Mouse (Mus musculus) G1E-ER4 (cell line): Measurements from ENCODE around the gene Ncbp1. TPM values are rescaled to one million over a fixed set of nuclear protein-coding genes. Genes with fewer than 3 reads are reported as not detected.

Experiments used
- GATA1 ChIP-seq: IDR thresholded peaks from one replicate; pipeline ENCODE4 v1.8.0; 2012; ENCODE audit warnings: low read length, inconsistent platforms
- polyA plus RNA-seq: library from polyadenylated mRNA; stranded (reverse); fragments of >175 nt; gene quantifications from 2 replicates; pipeline ENCODE4 v1.2.3, GENCODE M21; 2012

The Ncbp1 gene
- polyA plus RNA-seq, 1 experiment, result 15.7 TPM

DNA sequence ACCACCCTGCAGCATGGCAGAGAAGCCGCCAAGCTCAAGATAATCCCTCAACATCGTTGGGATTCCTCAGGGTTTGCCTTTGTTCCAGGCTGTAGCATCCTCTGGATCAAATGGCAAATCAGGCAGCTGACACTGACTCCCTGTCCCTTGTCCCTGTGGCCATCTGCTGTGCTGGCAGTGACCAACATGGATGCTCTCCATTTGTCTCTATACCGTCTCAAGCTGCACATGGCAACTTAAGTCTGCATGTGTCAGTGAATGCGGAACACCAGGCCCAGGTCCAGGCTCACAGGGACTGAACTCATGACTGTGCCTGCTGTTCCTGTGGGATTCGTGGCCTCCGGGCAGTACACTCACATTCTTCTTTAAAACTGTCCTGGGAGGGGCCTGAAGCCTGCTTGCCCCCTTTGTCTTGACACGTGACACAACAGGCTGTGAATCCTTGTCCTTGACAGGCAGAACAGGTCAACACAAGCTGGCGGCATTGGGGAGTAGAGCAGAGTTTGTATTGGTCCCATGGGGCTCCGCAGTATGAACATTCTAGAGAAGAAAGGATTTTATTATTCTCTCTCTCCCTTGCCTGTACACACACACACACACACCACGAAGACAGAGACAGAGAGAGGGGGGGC lies 21.8 kb upstream of the Ncbp1 start:
- TF ChIP-seq GATA1, result no peak

DNA sequence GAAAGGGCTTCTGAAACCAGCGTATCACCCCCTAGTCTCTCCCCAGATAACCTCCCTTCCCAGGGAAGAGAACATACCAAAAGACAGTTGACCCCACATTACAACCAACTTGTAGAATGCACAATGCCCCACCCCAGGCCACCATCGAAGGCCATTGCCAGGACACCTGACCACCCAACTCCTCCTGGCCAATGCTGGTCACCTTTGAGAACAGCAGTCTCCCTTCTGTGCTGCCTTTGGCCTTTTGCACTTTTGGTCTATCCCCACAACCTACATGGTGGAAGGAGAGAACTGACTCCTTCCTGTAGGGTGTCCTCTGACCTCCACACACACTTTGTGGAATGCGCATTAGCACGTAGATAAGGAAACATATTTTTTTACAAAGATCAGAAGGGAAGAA lies 20.9 kb upstream of the Ncbp1 start:
- no peak for TF ChIP-seq GATA1

DNA sequence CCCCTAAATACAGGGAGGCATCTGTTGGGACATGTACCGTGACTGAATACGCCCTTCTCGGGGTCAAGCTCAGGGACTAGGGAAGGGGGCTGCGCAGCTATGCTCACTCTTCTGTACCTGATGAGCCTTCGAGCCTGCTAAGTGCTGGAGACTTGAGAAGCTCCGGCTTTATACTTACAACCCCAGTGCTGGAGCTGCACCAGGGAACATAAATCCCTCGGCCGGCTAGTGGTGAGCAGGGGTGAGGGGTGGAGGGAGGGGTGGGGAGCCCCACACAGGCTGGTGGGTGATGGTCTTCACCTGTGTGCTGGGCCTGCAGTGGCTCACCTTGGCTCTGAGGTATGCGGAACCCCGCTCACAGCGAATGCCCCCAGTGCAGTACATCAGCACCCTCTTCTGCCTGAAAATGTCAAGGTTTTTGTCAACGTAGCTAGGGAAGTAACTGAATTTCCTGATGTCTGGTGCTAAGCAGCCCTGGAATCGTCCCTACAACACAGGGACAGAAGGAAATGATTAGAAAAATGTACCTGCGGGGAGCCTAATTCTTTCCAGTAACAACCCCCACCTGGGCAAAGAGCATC lies 18.8 kb upstream of the Ncbp1 start:
- no peak for TF ChIP-seq GATA1

DNA sequence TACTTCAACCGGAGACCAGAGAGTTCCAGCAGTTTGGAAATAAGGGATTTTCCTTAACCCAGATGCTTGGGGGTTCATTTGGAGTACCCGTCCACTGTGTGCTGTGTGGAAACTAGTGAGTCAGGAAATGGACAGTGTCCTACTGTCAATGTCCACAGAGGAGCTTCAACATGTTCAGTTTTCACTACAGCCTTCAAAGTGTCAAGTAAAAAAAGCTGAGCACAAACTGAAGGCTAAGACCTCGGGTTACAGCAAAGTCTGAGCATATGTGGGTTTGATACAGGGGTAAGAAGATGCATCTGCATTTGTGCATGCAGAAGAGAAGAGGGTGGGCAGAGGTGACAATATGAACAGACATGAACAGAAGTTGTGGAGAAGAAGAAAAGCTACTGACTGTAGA lies 17.6 kb upstream of the Ncbp1 start:
- no peak for TF ChIP-seq GATA1

DNA sequence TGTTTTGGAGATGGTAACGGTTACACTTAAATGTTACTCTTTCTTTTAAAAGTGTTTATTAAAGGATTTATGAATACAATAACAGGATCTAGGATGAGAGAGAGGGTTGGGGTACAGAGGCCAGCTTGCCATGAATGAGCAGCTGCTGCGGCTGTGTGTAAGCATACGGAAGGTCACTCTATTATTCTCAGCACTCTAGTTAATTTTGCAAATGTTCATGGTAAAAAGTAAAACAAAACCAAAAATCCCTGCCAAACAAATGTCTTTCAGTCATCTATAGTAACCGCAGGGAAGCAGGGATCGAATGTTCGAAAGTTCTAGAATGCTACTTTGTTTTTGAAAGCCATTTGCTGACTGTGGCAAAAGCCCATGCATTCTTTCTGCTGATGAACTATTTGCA lies 15.1 kb upstream of the Ncbp1 start:
- TF ChIP-seq GATA1, result no peak

DNA sequence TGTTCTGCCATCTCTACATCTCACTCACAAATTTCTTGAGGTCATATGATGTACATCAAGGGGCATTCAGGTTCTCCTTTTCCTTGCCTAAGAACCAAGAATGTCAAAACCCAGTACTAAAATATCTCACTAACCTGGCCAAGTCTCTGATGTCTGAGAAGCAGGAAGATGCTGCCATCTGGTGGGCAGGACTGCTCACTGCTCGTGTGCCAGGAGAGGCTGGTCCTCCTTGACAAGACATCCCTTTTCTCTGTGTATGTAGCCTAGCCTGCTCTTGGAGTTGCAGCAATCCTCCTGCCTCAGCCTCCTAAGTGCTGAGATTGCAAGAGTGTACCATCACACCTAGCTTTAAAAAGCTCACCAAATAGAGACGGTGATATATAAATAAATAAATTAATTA lies 11.9 kb upstream of the Ncbp1 start:
- TF ChIP-seq GATA1, result no peak

DNA sequence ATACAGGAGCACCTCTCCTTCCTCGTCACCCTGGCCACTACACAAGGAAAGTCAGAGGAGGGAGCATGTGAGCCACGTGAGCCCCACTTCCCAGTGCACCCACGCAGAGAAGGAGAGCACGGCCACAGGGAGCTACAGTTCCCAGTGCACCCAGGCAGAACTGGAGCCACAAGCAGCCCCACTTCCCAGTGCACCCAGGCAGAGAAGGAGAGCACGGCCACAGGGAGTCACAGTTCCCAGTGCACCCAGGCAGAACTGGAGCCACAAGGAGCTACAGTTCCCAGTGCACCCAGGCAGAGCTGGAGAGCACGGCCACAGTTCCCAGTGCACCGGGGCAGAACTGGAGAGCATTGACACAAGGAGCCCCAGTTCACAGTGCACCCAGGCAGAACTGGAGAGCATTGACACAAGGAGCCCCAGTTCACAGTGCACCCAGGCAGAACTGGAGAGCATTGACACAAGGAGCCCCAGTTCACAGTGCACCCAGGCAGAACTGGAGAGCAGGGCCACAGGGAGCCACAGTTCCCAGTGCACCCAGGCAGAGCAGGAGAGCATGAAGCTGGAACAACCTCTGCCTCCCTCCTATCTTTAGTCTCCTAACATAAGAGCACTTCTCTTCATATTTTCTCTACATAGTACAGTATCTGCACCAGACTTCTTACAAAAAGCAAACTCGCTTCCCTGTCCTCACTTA lies 9.0 kb upstream of the Ncbp1 start:
- TF ChIP-seq GATA1, result no peak

DNA sequence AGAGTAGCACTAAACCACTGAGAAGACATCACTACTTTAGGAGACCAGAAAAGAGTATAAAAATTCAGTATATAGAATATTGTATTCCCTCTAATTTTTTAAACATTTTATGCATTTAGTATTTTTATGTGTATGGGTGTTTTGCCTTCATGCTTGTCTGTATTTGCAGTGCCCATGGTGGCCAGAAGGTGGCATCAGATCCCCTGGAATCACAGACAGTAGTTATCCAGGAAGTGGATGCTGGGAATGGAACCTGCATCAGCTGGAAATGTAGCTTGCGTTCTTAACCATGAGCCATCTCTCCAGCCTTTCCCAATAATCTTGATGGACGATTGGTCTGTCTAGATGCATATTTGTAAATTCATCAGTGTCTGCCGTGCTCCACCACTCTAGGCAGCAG lies 8.2 kb upstream of the Ncbp1 start:
- TF ChIP-seq GATA1, result no peak

DNA sequence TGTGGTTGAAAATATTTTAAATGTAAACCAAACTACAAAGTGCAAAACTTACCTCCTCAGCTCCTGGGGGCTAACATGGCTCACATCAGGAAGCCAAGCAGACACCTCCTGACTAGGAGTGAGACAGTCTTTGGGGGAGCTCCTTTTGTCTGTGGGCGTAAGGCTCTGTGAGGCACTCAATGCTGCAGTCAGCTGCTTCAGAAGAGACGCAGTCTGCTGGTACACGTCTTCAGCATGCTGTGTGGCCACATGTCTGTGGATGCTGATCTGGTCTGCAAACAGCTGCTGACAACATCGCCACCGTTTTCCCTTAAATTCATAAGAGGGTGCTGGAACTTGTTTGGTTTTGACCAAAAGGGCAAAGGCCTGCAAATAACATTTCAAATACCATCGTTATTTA lies 6.6 kb upstream of the Ncbp1 start:
- no peak for TF ChIP-seq GATA1

DNA sequence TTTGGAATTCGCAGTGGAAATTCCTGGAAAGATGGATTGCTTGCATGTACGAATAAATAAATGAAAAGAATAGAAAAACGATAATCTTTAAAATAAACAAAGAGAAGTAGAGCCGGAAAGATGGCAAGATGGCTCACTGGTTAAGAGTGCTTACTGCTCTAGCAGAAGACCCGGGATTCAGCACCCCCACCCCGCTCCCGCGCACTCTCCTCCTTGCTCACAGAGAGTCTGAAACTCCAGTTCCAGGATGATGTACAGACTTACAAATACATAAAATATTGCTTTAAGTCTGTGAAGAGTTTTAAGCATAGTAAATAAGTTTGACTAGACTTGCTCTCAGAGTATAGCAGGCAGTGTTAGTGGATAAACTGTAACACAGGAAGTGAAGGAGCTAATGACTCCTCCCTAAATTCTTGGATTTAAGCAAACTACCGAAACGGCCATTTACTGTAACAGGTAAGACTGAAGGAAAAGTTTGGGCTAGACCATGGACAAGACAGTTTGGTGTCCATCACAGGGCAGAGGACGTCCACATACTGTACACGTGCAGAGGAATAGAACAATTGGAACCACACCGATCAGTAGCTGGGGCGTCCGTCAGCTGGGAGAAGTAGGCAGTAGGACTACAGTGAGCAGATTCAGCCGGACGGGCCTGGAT lies 655 bp upstream of the Ncbp1 start:
- TF ChIP-seq GATA1, result no peak

DNA sequence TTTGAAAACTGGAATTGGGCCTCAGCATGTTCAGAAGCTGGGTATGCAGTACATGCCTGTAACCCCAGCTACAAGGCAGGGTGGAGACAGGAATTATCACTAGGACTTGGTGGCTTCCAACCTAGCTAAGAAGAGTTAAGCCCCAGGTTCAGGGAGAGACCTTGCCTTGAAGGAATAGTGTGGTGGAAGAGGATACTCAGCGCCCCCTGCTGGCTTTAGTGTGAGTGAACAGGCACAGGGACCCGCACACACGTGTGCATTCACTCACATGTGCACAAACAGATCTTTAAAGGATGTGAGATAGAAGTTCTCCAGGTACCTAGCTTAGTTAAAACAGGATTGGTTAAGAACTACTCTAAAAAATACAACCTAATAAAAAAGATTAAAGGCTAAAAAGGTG lies 5.9 kb downstream of the Ncbp1 start:
- no peak for TF ChIP-seq GATA1

DNA sequence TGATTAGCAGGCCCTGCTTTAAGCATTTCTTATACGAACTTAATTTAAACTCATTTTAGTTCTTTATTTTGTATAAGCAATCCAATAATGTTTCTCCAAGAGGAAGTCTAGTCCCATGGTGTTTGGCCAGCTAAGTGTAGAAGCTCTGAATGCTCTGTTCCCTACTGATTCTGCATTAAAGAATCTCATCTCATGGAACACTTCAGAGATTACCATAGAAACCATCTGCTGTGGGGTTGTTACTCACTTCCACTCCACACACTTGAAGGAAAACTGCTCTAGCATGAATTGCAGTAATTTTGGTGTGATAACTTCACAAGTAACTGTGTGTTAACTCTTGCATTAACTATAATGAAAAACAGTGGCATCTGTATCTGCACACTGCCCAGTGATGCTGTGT lies 8.5 kb downstream of the Ncbp1 start:
- no peak for TF ChIP-seq GATA1

DNA sequence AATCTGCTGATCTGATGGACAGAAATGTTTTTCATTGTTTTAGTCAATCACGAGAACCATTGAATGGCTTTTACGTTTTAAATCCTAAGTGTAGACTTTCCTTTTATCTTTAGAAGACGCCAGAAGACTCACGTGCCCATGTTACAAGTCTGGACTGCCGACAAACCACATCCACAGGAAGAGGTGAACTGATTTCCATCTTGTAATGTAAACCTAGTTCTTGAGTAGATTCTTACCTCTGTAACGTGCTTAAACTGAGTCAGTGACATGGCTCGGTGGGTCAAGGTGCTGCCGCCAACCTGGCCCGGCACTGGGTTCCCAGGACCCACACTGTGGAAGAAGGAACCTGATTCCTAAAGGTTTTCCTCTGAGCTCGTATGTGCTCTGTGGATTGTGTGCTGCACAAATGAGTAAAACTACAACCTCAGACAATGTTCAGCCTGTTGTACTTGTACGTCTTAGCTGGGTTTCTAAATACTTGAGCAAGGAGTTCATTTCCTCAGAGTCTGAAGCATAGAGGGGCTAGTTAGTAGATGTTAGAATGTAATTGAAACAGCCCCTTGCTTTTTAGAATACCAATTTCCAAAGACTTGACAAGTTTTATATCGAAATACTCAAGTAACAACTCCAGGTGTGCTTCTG lies 13.6 kb downstream of the Ncbp1 start:
- TF ChIP-seq GATA1, result no peak

DNA sequence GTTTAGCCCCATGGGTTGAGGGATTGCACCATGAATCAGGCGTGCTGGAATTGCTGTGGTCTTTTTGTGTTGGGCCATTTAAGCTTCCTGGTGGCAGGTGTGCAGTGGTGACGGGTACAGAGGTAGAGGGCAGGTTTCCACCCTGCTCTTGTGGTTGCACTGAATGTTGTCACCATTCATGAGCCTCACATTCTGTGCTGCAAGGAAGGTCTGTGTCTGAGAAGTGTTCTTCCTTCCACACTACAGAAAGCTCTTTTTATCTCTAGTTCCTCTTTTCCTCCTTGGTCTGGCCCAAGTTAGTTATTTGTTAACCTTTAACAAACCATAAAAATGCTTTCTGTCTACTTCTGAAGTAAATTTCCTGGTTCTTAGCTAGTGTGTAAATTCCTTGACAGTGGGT lies 25.6 kb downstream of the Ncbp1 start:
- TF ChIP-seq GATA1, result no peak

DNA sequence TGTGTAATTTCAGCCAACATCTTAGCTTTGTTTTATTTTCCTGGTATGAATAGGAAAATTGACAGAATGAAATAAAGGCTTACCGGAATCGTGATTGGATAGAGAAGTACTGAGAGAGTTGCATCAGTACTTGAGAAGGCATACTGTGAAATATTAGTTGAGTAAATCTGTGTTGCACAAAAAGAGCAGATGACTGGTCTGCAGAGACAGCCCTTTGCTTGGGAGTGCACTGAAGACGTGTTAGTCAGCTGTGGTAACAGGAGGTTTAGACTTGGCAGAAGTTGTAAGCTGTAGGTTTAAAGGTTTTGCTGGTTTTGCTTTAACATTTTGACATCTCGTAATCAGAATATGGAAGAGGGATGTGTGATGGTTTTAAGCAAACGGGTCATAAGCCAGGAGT lies 27.4 kb downstream of the Ncbp1 start:
- TF ChIP-seq GATA1, result no peak

DNA sequence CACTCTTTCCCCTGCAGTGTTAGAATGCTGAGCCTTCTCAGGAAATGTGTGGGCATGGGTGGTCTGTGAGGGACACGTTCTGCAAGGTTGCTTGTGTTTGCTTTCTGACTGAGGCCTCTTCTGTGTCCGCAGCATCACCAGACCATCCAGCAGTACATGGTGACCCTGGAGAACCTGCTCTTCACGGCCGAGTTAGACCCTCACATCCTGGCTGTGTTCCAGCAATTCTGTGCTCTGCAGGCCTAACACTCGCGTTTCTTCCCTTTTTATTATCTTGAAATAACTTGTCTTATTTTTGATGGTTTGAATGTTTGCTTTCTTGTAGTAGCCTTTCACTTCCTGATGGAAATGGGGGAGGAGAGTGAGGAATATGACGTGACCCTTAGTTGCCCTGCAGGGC lies 33.3 kb downstream of the Ncbp1 start:
- no peak for TF ChIP-seq GATA1
